Mouse (Mus musculus): Measurements from ENCODE around the gene Kcp.
A peak's percentile ranks its signal among the peaks of the same experiment; 100 is the strongest.

Gene Kcp

DNA sequence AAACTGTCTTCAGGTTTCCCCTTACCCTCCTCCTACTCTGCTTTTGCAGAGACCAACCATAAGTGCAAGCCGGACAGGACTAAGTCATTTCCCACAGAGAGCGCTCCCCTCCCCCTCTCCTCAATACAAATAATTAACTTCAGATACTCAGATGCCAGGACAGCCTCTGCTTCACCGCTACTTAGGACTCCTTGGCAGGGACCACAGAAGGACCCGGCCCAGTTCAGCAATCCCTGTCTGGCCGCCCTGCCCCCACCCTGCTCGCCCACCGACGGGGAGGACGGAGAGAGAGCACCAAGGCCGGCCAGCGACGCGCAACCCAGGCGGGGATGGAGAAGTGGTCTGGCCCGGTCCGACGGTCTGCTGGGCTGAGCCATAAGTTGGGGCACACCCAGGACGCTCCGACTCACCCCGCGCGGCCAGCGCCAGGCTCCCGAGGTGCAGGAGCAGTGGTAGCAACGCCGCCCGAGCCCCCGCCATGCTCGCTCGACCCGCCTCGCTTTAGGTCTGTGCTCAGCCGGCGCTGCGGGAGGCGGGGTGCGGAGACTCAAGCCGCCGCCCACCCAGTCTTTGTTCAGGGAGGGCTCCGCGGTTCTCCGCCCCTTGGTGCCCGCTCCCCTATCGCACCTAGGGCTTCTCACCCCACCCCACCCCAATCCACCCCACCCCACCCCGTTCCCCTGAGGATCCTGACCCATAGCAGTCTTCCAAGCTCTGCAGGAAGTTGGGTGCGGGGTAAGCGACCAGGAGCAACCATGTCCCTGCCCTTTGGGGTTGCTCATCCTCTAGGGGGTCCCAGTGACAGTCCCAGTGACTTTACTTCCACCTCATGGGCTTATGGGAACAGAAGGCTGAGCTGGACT is at the start of gene Kcp:
Gene Kcp, minus strand, starts transcription at position 506 of the 863 bp plus-strand sequence.
- DNase-seq (ENCODE audit: low read depth, low spot score): peak; percentile 66

DNA sequence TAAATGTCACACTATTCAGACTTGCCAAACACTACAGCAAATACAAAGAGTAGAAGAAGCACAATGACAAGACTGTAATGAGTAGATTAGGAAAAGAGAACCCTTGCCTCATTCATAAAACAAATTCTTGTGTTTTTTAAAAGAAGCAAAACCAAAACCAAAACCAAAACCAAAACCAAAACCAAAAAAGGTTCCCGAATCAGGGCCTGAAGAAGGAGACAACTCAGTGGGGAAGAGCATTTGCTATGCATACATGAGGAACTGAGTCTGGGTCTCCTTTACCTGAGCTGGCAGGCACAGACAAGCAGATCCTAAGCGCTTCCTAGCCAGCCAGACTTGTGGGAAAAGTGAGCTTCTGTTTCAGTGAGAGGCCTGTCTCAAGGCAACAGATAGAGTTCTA is 49.4 kb upstream of the Kcp start:
- DNase-seq (ENCODE audit: low read depth, low spot score): no peak

DNA sequence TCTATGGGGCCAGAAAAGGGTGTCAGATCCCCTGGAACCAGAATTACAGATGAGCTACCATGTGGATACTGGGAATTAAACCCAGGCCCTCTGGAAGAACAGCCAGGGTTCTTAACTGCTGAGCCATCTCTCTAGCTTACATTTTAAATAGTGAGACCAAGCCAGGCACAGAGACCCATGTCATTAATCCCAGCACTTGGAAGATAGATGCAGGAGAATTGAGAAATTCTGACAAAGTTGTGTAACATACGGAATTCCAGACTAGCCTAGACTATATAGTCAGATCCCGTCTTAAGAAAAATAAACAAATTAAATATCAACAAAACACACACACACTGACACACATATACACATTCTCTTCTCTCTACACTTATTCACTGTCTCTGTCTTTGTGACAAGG is 44.8 kb upstream of the Kcp start:
- DNase-seq (ENCODE audit: low read depth, low spot score): no peak

DNA sequence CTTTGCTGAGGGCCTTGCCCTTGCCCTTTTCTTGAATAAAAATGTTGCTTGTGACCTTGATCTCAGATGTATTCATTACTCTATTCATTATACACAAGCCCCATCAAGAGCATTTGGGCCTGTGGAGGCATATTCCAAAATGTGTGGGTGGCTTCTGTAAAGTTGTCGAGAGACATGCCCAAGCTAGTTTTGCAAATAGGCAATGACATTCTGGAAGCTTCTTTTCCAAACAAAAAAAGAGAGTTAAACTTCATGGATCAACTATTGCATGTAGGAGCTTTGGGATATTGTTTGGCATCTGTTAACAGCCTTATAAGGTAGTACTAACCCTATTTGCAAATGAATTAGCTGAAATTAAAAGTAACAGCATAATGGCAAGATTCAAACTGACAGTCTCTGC is 40.3 kb upstream of the Kcp start:
- no peak for DNase-seq (ENCODE audit: low read depth, low spot score)

DNA sequence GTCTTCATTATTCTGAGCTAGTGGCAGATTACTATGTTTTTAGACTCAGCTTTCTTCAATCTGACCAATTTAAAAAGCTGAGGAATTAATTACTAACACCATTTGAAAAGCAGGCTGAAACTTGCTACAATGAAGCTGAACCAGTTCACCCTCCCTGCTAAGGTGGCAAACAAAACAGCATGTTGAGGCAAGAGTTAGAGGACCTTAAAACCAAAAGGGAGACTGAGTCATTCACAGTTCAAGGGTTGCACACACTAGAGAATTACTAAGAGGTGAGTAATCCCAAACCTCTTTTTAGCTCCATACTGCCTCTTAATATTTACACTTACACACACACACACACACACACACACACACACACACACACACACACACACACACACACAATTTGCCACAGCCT is 39.8 kb upstream of the Kcp start:
- DNase-seq (ENCODE audit: low read depth, low spot score): no peak

DNA sequence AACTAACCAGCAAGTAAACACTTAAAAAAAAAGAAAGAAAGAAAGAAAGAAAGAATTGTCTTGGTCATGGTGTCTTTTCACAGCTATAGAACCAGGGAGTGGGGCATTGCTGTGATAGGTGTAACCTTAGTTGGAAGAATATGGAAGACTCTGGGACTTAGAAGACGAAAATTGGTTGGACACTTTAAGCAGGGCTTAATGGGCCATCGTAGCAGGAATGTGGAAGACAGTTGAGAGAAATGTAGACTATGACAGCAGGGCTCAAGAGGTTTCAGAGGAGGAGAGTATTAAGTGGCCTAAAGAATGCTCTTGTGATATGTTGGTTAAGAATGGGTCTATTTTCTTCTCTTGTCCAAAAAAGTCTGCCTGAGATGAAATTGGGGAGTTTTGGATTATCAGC is 37.9 kb upstream of the Kcp start:
- peak; percentile 80 for DNase-seq (ENCODE audit: low read depth, low spot score)

DNA sequence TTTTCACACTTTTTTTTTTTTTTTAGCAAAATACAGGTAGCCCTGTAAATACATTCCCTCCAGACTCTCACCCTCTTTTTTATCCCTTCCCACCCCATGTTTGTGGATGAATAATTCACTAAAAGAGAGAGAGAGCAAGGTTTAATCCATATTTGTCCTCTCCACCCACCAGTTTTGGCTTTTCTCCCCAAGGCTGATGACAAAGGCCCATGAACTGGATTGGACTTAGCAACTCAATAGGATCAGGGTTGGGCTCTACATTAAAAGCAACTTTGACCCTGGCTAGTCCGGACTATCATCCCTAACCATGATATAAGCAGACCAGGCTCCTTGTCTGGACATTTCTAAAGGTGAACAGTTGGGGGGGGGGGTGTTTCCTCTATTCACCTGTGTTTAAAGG is 33.2 kb upstream of the Kcp start:
- DNase-seq (ENCODE audit: low read depth, low spot score): no peak

DNA sequence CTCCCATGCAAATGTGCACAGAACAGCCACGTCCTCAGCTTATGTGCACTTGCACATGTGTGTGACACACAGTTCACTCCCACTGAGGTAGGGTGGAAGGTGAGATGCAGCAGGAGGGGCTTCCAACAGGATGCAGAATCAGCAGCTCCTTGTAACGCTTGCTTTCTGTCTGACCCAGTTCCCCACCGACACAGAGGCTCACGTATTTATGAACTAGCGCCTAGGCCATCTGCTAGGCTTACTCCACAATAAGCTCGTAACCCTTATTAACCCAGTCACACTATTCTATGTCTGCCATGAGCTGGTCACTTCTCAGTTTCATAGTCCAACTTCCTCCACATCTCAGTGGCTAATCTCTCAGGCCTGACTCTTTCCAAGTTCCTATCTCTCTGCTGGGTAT is 32.5 kb upstream of the Kcp start:
- DNase-seq (ENCODE audit: low read depth, low spot score): no peak

DNA sequence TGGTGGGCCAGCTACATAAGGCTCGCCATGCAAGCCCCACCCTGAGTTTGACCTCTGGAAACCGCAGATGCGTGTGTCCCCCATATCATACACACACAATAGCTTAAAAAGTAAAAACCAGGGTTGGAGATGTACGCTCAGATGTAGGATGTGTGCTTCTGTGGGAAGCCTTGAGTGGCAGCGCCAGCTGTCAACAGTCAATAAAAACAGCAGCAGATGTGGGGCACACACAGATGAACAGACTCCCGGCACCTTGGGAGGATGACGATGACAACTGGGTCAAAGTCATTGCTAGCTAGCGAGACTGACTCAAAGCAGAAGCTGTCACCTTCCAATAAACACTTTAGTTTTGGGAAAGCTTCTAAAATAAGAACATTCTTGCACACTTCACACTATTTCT is 31.8 kb upstream of the Kcp start:
- DNase-seq (ENCODE audit: low read depth, low spot score): no peak

DNA sequence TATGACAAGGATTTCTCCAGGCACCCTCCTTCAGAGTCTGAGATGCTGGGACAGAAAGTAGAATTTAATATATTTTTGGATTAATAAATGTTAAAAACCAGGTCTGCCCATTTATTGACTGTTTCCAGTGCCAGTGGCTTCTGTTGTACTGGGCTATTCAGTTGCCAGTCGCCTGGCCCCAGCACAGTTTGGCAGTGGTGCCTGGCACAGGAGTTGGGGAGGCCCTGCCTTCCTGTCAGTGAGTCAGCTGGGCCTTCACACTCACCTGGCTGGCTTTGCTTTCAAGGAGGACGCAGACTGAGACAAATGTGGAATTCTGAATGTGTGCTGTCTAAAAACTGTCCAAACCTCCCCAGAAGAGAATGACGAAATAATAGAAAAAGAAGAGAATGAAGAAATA is 29.5 kb upstream of the Kcp start:
- DNase-seq (ENCODE audit: low read depth, low spot score): no peak

DNA sequence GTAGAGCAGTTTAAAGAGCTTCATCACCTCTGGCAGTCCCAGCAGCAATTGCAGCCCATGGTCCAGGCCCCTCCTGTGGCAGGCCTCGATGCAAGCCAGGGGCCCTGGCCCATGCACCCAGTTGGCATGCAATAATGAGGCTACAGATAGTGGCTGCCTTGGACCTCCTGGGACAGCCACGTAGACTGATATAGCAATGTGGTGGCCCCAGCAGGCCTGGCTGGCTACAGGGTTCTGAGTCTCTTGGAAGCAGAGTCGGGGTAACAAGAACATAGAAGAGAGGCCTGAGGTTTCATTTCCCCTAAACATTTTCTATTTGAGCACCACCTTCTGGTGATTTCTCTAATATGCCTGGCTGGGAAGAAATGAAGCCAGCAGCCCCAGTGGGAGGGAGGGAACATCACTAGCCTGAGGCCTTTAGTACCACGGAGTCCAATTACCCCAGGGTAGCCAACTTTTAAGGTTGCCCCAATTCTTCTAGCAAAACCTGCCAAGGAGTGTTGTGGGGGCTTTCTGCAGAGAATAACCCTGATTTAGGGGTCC is 29.0 kb upstream of the Kcp start:
- no peak for DNase-seq (ENCODE audit: low read depth, low spot score)

DNA sequence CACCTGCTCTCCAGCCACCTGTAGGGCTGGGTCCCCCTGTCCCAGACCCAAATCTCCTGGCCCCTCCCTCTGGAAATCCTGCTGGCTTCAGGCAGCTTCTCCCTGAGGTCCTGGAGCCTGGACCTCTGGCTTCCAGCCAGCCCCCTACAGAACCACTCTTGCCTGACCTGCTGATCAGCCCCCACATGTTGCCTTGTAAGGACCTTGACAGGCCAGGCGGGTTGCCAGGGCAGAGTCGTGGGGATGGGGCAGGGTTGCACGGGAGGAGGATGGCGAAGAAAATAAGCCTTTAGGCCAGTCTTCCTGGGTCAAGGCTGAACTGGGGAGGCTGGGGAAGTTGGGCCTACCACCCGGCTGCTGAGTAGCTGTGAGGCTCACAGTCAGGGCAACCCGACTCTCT is 27.6 kb upstream of the Kcp start:
- no peak for DNase-seq (ENCODE audit: low read depth, low spot score)

DNA sequence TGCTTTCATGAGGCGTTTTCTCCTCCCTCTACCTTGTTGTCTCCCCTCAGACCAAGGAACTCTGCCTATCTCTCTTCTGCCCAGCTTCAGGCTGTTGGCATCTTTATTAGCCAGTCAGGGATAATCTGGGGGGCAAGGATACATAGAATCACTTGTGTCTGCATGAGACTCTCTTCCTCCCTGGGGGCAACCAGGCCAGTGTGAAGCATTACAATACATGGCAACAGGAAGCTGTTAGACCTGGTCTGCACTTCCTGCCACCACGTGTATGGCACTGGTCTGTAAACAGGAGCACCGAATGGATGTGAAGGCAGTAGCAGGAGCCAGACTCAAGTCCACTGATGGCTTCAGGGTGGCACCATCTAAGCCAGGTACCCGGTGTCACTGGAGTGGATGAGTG is 22.3 kb upstream of the Kcp start:
- DNase-seq (ENCODE audit: low read depth, low spot score): no peak

DNA sequence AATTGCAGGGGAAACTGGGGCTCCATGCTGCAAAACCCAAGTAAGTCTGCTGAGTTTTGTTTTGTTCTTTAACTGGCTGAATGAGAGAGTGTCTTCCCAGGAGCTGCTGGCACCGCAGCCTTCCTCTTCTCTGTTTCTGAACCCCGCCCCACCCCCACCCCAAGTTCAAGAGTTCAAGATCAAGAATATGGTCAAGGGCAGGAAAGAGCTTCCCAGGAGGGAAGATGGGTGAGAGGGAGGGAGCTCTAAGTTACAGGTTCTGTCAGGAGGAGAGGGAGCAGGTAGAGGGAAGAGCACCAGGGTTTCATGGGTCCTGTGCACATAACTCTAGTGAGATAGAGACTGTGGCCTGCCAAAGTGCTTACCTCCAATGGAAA is 21.7 kb upstream of the Kcp start:
- DNase-seq (ENCODE audit: low read depth, low spot score): peak; percentile 65

DNA sequence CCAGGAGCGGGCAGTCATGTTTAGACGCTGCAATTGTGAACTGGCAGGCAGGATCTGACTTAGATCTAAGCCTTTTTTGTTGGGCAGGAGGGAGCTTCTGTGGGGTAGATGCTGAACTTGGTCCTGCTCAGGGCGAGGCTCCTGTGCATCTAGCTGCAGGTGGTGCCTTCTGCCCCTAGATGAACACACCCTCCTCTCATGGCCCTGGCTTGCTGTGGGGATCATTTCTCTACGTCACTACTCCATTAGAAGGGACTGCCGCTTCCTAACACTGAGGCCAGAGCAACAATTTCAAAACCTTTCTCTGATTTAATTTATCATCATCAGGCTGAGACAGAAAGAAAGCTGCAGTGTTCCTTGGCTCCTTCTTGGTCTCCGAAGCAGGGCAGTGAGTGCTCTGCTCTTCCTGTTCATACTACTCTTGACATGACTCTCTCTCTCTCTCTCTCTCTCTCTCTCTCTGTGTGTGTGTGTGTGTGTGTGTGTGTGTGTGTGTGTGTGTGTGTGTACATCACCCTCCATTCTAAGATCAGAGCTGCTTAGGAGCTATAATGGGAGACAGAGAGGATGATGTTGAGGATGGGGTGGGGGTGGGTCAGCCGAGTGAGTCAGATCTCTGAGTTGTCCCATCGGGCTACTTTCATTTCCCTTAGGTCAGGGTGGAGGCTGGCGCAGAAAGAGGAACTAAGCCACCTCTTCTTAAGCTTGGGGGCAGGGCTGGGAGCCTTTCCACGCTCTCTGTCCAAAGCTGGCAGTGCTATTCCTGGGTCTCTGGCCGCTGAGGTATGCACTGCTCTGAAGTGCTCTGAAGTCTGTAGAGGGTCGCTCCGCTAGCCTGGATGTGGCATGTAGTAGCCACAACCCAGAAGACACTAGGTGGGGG is 21.1 kb upstream of the Kcp start:
- no peak for DNase-seq (ENCODE audit: low read depth, low spot score)

DNA sequence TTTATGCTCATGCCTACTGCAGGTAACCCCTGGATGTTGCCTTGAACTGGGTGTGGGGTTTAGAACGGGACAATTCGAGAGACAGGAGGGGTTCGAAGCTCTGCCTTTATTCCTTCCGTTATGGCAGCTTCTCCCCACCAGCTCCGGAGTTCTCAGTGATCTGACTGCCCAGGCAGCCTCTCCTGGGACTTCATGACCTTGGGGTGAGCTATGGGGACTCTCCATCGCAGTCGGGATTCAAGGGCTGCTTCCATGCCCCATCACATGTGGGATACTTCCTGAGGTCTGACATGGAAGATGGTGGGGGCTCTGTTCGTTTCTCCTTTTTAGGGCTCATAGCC is 20.4 kb upstream of the Kcp start:
- DNase-seq (ENCODE audit: low read depth, low spot score): no peak

DNA sequence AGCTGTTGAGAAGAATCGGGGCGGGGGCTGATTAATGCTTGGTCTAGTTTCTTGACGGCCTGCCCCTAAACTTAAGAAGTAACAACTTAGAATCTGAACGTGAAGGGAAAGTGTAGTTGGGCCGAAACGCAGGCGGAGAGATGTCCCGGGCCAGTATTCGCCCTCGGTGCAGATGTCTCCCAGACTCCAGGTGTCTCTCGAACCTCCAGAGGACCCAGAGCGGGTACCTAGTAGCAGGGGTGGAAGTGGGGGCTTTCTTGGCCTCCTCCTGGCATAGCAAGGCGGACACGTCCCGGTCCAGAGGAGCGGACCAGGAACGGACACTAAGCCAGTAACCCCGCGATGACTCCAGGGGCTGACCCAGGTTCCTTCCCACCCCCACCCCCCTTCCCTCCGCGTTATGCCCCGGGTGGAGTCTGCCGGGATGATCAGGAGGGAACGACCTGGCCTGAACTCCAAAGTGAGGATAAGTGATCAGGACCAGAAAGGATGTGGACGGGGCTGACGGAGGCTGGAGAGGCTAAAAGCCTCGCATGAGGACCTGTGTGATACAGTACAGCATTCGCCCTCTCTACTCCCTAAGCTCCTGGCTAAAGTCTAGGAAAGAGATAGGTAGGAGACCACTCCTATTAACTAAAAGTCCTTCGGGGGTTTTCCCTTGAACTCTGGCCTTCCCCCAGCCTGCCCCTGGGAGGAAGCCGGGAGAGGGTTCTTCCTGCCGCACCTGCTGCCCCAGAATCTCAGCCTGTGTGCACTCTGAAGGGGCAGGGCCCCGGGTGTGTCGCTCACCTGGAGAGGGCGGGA is 19.8 kb upstream of the Kcp start:
- no peak for DNase-seq (ENCODE audit: low read depth, low spot score)

DNA sequence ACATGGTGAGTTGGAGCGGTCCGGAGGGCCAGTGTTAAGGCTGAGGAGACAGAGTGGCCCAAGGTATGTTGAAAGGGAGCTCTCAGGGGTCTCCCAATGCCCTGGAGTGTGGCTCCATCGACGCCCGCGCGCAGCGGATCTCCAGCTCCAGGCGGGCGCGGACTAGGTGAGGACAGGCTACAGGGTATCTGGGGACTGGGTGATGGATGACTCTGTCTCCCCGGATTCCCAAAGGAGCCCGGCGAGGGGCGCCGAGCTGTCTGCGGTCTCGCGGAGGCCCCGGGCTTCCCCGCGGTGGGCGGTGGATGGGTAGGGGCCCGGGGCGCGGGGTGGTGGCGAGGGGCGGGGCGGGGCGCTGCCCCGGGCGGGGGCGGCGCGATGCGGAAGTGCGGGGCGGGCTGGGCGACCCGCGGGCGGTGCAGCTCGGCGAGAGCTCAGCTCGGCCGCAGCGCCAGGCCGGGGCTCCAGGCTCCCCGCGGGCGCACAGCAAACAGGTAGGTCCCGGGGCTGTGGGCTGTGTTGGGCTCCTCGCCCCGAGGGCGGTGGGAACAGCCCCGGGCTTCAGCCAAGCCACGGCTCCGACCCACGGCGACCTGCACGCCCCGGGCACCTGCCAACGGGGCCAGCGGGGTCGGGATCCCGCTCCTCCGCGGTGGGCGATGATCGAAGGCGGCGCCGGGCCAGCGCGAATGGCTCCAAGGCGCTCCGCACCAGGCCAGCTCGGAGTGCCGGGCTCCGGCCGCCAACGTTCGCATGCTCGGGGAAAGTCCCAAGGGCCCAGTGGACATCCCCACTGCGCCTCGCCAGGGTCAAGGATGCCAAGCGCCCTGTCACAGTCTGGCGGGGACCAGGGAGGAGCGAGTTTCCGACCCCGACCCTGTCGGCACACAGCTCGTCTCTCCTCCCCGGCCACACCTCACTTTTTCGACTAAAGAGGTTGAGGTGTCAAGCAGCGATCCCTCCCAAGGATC is 18.8 kb upstream of the Kcp start, which contains the start of gene Irf5:
Gene Irf5, plus strand, starts transcription at position 345 of the 971 bp plus-strand sequence.
- peak; percentile 61 for DNase-seq (ENCODE audit: low read depth, low spot score)

DNA sequence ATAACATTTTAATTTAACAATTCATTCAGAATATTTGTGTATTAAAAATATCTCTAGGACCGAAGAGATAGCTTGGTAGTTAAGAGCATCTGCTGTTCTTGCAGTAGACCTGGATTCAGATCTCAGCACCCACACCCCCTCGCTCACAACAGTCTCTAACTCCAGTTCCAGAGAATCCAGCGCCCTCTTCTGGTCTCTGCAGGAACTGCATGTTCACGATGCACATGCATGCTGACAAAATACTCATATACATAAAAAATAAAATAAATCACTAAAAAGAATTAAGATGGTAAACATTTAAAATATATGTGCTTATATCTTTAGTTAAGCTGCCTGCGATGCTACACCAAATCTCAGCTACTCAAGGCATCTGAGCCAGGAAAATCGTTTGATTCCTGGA is 17.5 kb upstream of the Kcp start:
- DNase-seq (ENCODE audit: low read depth, low spot score): peak; percentile 75

DNA sequence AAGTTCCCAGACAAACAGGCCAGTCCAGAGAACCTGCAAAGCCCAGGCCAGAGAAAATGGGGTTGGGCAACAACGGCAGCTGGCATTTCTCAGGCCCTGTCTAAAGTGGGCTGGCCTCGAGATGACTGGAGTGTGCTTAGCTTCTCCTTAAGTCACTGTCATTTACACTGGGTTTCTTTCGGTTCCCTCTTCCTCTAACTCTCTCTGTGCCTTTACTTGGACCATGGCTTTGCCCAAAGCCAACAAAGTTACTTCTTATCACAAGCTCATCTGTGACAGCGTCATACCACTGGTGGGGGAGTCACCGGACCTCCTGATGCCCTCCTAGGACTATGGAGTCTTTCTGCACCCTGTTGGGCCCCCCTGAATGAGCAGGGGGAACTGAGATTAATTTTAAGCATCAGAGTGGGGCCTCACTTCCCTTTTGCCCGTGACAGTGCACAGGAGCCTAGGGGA is 16.3 kb upstream of the Kcp start:
- no peak for DNase-seq (ENCODE audit: low read depth, low spot score)
